Mouse (Mus musculus) gastrocnemius, postnatal 10 days (tissue): ENCODE measurements around the gene Spock2. TPM values are rescaled to one million over a fixed set of nuclear protein-coding genes. Genes with fewer than 3 reads are reported as not detected.
"Not testable (repeated sequence)": the region's sequence is repeated elsewhere in the genome, so short reads cannot be mapped to it uniquely, and the experiment has no call there.

ENCODE experiments used
- DNase-seq: peaks from one replicate; pipeline ENCODE4 v3.0.0; 2021; ENCODE audit warnings: mixed read lengths
- total RNA-seq, 2 experiments: library from RNA; stranded (reverse); gene quantifications; 2 replicates each; pipeline ENCODE4 v1.2.3; 2021

Gene Spock2
- total RNA-seq, 2 experiments from 2014 or later: 4.6 to 6.2 TPM

GRCm38 (mm10) chr10:60108321-60109111 lies 2.5 kb downstream of the Spock2 start:
- no peak for DNase-seq

- DNase-seq: no peak
Observed at GRCm38 (mm10) chr10:60109336-60109735, 3.3 kb downstream of the Spock2 start.

DNA sequence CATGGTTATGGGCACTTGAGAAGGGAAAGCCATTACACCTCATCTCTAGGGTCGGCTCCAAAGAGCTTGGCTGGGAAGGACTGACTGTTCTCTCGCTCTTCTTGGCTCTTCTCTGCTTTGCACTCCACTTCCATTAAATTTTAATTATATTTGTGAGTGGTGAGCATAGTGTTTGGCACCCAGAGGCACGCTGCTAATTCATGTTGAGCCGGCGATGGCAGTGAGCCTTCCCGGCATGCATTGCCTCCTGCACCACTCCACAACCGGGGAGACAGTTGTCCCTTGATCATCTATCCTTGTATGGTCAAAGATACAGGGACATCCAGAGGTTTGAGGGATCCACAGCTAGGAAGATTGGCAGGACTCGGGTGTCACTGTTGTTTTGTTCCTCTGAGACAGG lies 4.0 kb downstream of the Spock2 start:
- no peak for DNase-seq

GRCm38 (mm10) chr10:60110908-60111475 lies 5.0 kb downstream of the Spock2 start:
- no peak for DNase-seq

- DNase-seq: no peak
Observed at GRCm38 (mm10) chr10:60113965-60114690, 8.1 kb downstream of the Spock2 start.

DNA sequence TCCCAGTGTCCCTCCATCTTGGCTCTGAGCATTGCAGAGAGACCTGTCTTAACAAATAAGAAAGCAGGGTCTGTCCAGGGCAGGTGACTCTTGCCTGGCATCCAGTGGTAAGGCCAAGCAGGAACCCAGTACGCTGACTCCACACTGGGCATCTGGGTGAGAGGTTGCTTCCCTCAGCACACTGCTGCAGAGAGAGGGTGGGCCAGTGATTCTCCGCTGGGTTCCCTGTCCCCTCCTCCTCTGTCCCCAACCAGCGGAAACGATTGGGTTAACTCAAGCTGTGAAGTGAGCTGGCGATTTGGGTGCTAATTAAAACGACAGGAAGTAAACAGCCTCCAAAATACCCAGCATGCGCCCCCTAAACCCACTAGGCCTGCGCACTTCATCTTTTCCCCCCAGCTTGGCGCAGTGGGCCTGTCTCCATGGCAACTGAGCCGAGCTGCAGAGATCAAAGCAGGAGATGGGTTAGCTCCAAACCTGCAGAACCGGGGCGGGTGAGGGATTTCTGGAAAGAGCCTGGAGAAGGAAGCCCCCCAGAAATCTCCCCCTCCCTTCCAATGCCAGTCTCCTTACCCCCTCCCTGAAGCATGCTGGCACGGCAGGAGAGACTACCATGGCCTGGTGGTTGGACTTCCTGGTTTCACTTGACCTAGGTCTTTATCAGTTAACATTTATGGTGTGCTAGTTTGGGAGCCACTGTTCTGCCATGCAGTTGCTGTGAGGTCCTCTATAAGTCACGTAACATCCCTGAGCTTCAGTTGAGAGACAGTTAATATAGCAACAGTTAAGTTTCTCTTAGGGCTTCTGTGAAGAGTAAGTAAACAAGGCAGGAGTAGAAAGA lies 9.5 kb downstream of the Spock2 start:
- no peak for DNase-seq

DNA sequence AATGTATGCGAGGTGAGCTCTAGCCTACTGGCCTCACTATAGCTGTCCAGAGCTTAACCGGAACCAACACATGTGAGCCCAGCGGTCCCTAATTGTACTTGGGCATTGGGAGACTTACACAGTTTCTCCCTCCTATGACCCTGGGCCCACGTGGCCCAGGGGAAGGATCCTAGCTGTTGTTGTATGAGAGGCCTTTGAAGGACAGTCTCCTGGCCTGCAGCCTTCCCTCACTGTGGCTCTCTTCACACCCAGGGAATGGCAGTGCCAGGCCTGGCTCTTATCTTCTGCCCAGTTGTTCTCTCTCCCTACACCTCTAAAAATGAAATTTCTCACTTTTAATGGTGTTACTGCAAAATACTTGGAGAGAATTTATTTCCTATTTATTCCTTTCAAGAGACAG lies 11.0 kb downstream of the Spock2 start:
- DNase-seq: no peak

DNA sequence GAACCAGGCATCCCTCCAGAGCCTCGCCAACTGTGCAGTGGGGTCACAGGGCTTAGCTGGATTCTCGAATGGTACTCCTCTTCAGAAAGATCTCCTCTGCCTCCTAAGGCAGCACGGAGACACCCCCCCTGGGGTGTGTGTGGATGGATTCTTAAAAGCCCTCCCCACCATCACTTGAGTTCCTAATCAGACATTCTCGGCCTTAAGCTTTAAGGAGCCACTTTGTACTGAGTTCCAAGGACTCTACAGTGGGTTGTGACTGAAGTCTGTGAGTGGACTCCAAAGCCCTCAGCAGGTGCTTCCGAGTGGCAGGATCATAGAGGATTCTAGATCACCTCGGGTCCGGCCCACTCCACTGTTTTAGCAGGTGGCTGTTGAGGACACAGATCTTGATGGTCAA lies 12.4 kb downstream of the Spock2 start:
- DNase-seq: no peak

DNA sequence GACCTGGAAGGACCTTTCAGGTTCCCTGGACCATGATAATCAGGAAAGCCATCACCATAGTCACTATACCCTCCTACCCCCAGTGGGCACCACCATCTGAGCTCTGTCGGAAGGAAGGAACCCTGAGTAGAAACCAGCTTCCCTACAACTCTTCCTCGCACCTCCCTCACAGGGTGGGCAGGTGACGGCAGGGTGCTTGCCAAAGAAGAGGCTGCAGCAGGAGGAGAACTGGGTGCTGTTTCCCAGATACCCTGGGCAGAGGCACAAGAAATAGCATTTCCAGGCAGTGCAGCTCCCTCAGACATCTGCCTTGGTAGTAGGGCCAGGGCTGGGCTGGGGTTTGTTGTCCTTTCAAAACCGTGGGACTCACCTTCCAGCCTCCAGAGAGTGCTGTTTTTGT lies 14.6 kb downstream of the Spock2 start:
- no peak for DNase-seq

GRCm38 (mm10) chr10:60124078-60124477 lies 18.1 kb downstream of the Spock2 start:
- DNase-seq: peak; percentile 43

DNA sequence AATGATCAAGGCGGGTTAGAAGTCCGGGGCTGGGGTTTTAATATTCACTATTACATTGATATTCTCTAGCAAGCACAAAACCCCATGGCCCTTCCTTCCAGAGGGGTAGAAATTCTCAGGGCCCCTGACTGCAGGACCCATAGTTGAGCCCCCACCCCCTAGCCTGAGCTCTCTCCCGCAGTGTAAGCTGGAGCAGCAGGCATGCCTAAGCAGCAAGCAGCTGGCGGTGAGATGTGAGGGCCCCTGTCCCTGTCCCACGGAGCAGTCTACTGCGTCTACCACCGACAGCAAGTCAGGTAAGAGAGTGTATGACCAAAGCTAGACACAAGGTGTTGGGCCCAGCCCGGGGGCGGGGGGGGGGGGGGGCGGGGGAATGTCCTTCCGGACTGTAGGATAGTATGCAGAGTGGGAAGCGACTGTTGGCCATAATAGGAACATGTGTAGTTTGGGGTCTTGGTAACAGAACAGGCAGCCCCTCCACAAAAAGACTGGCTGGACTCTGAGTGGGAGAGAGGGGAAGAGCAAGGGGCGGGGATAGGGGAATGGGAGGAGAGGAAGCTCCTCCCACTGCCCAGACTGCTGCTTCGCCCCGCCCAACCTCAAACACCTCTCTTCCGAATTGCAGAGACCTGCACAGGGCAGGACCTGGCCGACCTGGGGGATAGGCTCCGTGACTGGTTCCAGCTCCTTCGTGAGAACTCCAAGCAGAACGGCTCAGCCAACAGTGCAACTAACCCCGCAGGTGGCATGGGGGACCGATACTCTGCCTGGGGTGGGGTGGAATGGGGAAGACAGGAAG lies 19.7 kb downstream of the Spock2 start:
- no peak for DNase-seq

- no peak for DNase-seq
Observed at GRCm38 (mm10) chr10:60128287-60128686, 22.3 kb downstream of the Spock2 start.

- no peak for DNase-seq
Observed at GRCm38 (mm10) chr10:60130504-60130903, 24.5 kb downstream of the Spock2 start.

- DNase-seq: no peak
Observed at GRCm38 (mm10) chr10:60133501-60133900, 27.5 kb downstream of the Spock2 start.

DNA sequence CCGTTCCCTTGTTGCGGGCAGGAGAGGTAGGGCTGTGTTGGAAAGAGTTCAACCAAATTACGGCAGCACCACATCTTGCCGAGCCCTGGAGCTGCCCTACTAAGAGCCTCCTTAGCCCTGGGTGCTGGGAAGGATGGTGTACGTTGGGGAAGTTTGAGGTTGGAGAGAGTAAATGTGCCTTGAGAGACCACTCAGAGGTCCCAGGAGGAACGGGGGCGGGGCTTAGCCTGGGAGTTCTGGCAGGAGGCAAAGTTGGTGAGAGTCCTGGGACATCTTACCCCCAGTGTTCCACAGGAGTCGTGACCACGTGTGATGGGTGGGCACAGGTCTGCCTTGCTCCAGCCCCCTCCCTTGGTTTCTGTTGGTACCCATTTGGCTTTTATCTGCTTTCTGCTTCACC lies 28.2 kb downstream of the Spock2 start:
- DNase-seq: no peak

DNA sequence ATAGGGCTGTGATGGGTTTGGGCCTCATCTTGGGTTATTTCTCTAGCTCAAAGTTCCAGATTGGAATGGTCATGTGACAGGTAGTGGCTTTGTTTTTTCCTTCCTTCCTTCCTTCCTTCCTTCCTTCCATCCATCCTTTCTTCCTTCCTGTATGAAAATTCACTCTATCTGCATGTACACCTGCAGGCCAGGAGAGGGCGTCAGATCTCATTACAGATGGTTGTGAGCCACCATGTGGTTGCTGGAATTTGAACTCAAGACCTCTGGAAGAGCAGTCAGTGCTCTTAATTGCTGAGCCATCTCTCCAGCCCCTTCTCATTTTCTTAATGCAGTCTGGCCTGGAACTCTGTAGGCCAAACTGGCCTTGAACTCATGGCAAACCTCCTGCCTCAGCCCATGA lies 30.0 kb downstream of the Spock2 start:
- not testable (repeated sequence) for DNase-seq

GRCm38 (mm10) chr10:60136935-60137334 lies 30.9 kb downstream of the Spock2 start:
- no peak for DNase-seq

DNA sequence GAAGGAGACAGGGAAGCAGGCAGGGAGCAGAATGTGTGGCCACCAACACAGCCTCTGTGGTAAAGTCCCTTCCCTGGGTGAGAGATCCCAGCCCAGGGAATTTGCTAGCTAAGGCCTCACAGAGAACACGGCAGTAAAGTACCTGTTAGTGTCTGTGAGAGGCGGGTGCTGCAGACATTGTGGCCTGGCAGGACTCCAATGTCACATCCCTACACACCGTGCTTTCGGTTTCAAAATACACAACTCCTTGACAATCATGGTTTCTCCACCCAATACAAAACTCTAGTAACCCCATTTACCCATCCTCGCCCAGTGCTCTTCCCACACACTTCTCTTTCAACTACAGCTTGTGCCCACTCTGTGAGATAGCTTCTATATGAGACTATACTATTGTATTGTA lies 32.7 kb downstream of the Spock2 start:
- DNase-seq: no peak

- DNase-seq: no peak
Observed at GRCm38 (mm10) chr10:60140751-60141150, 34.7 kb downstream of the Spock2 start.

DNA sequence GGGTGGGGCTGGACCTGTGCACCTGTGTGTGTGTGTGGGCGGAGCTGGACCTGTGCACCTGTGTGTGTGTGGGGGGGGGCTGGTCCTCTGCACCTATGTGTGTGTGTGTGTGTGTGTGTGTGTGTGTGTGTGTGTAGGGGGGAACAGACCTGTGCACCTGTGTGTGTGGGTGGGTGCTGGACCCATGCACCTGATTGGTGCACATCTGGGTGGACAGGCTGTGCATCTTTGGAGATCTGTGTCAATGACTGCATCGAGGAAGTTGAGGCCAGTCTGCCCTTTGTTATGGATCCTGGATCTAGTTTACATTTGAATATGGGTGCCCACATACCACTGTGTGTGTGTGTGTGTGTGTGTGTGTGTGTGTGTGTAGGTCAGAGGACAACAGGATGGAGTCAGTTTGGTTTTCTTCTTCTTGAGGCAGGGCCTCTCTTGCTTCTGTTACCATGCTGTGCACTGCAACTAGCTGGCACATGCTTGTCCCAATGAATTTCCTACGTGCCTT lies 35.7 kb downstream of the Spock2 start:
- no peak for DNase-seq

DNA sequence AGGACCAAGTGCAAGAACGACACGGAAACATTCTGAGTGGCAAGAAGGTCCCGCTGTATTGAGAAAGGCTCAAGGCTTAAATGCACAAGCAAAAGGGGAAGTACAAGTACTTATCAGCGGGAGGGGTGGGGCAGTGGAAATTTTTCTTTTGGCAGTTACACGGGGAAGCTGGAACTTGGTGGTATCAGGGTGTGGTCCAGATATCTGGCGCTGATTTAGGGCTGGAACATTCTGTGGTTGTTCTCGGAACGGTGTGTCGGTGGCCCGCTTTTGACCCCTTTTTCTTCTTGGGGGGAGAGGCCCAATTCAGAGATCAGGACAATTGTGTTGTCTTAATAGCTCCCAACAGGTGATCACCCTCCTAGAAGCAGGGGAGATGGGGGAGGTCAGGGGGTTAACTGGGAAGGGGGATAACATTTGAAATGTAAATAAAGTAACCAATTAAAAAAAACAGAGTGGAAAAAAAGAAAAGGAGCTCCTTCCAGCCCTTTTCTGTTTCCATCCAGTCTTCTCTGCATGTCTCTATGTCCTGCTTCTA lies 41.6 kb downstream of the Spock2 start:
- not testable (repeated sequence) for DNase-seq
